Mouse (Mus musculus): ENCODE measurements around the gene Uox. TPM values are rescaled to one million over a fixed set of nuclear protein-coding genes. Genes with fewer than 3 reads are reported as not detected.

Uox gene
- total RNA-seq, 2 experiments from 2014 or later: 44.1 to 112 TPM

DNA sequence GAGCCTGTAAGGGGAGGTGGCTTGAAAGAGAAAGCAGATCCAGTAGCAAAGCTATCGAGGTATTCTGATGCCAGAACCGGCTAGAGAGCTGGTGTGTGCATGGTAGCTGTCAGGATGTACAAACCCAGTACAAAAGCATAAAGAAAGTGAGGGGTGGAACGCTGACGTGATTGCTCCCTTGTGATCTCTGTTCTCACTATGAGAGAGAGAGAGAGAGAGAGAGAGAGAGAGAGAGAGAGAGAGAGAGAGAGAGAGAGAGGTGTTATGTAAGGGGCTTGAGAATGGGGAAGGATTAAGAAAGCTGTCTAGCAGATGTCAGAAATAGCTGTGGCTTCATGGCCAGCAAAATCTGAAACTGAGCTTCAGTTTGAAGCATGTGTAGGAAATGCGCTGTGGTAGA is 13.7 kb downstream of the Uox start:
- DNase-seq: no peak

- no peak for DNase-seq
Measured at GRCm38 (mm10) chr3:146586616-146587015, 16.4 kb downstream of the Uox start.

- DNase-seq: no peak
Measured at GRCm38 (mm10) chr3:146589523-146589922, 19.3 kb downstream of the Uox start.

- no peak for DNase-seq
Measured at GRCm38 (mm10) chr3:146591159-146591558, 20.9 kb downstream of the Uox start.

- DNase-seq: no peak
Measured at GRCm38 (mm10) chr3:146591601-146592000, 21.4 kb downstream of the Uox start.

- DNase-seq: peak; percentile 32
Measured at GRCm38 (mm10) chr3:146595440-146595839, 25.2 kb downstream of the Uox start.

- no peak for DNase-seq
Measured at GRCm38 (mm10) chr3:146596387-146596786, 26.2 kb downstream of the Uox start.

DNA sequence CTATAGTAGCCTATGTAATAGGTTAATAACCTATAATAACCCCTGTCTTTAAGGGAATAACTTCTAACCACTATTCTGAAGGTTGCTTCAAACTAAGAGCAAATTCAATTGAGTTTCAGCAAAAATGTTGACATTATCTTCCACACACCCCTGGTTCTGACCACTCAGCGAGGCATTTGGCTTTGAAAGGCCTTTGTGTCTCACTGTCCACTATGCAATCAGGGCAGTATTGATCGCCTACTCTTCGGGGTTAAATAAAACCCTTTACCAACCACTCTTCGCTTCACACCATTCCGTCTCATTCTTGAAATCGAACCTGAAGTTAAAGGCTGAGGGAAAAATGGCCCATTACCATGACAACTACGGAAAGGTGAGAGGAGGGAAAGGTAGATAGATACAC is 26.6 kb downstream of the Uox start:
- no peak for DNase-seq

DNA sequence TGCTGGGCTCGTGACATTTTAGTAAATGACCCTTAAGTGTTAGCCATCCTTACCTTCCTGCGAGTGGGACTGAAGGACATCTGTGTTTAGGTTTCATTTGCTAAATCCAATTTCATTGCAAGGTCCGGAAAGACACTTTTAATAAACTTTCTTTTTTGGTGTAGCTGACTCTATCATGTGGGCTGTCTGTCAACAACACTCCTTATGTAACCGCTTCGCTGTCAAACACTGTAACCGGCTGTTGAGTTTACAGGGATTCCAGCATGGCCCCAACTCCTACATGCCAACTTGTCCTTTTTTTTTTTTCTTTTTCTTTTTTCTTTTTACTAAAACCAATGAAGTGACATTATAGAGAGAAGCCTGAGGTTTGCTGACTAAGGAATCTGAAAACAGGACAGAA is 28.2 kb downstream of the Uox start:
- no peak for DNase-seq

DNA sequence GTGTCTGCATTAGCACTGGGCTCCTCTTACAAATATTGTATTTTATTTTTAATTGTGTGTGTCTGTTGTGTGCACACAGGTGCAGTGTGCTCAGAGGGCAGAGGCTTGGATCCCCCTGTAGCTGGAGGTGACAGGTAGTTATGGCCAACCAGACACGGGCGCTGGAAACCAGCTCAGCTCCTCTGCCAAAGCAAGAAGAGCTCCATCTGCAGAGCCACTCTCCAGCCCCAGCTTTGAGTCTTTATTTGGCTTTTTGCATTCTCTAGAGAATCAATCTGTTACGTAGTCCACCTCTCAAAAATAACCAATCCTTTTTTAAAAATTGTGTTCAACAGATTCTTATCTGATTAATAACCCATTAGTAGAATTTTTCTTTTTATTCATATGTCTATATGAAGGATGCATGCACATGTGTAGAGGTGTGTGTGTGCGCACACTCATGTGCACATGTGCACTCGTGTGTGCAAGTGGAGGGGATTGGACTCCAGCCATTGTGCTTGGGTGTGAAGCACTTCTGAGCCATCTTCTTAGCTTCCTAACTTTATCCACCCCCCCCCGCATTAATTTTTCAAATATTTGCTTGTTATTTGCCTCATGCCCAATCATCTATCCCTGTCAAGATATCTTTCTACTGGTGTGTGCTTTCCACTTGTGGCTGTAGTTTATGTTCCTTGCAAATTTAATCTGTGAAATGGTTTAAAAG is 29.1 kb downstream of the Uox start:
- DNase-seq: no peak

DNA sequence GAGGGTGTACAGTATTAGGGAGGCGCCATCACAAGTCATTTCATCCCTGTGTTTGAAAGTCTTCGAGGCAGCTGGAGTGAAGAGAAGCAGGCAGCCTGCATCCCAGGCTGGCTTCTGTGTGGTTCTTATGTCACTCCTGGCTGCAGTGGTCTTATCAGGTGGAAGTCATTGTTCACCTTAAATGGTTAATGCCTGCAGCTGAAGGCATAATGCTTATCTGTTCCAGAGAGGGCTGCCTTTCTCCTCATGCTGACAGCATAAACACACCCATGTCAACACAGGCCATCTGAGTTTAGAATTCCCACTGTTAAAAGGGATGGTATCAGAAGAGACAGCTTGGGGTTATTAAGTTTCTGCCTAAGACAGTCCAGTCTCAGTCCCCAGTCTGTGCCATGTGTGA is 31.0 kb downstream of the Uox start:
- no peak for DNase-seq

GRCm38 (mm10) chr3:146602531-146602930 is 32.3 kb downstream of the Uox start:
- no peak for DNase-seq

DNA sequence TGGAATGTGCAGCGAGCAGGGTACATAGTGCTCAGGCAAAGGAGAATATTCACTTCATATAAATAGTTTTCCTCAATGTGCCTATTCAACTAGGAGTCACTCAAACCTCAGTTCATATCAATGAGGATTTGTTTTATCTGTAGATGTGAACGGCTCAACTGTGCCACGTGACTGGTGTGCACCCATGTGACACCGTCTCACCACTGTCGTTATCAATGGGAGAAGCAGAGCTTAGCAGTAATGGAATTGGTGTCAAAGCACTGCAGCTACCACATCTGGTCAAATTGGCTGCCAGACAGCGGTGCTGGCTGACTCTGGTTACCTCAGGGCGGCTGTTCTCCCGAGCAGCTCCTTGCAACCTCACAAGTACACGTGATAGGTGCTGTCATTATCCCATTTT is 34.4 kb downstream of the Uox start:
- no peak for DNase-seq

DNA sequence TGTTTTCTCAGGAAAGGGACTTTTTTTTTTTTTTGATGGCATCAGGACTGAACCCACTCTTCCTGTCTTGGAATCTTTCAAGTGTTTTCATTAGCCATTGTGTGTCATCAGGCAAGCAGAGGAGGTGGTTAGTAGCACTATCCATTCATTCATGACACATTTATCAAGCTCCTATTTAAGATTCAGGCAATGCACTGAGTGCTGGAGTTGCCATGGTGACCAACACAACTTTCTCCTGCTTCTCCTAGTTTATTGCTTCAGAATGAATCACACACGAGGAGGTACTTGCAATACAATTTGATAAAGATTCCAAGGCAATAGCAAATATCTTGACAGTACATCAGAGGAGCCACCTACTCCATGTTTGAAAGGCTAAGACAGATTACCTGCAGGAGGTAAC is 37.1 kb downstream of the Uox start:
- no peak for DNase-seq

DNA sequence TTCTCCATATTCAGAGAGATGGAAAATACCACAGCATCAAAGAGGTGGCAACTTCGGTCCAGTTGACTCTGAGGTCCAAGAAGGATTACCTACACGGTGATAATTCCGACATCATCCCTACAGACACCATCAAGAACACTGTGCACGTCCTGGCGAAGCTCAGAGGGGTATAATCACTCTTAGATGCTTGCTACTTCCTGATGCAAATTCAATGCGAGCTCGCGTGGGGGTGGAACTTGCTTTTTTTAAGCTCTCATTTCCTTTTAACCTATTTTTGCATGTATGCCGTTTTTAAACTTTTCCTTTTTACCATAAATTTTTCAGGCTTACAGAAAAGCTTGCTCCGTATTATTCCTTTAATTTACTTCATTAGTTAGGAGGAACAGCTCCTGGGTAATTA is 40.1 kb downstream of the Uox start:
- DNase-seq: no peak

- DNase-seq: no peak
Measured at GRCm38 (mm10) chr3:146611261-146611660, 41.0 kb downstream of the Uox start.

- no peak for DNase-seq
Measured at GRCm38 (mm10) chr3:146611821-146612220, 41.6 kb downstream of the Uox start.

- no peak for DNase-seq
Measured at GRCm38 (mm10) chr3:146615496-146615895, 45.3 kb downstream of the Uox start, which contains the start of gene Dnase2b. TSS of gene Dnase2b (minus strand) at chr3:146615596.

- DNase-seq: no peak
Measured at GRCm38 (mm10) chr3:146616533-146617283, 46.5 kb downstream of the Uox start.

DNA sequence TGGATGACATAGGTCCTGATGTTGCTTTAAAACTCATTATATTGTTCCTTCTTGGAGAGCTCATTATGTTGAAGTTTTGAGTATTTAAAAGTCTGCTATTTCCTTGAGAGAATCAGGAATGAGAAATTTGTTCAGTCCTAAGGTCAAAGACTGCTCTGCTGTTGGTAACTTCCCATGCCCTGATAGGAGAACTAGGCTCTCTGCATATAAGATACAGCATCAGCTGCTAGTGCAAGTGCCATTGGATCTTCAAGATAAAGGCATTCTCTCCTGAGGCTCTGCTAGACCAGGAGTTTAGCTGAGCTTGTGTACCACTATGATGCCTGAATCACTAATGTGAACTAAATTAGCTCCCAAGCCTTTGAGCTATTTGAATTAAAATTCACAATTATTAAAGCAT is 47.7 kb downstream of the Uox start:
- no peak for DNase-seq

- DNase-seq: no peak
Measured at GRCm38 (mm10) chr3:146618357-146618756, 48.1 kb downstream of the Uox start.

DNA sequence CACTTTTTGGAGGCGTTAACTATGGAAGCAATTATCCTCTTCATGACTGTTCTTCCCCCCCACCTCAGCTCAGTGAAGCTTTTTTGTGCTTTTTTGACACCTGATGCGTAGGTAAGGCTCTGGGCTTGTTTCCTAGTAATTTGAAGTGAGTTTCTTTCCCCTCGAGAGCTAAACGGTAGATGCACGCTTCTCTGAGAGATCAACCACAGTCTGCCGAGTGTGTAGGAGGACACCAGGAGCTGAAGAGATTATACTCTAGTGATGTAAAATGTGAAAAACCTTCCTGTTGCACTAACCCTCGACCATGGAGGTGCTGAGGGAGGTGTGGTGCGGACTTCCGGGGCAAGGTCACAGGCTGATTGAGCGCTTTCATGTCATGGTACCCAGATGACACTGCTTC is 49.9 kb downstream of the Uox start:
- DNase-seq: no peak

- peak; percentile 61 for DNase-seq
Measured at GRCm38 (mm10) chr3:146620555-146621249, 50.5 kb downstream of the Uox start.

Measured in adrenal gland, postnatal 10 days (tissue).